Mouse (Mus musculus) liver, postnatal 0 days (tissue): ENCODE data around the gene Bbs9.

Experiments used
- CTCF ChIP-seq: sonication (generic); IDR thresholded peaks from 2 replicates; pipeline ENCODE4 v1.5.1; 2016; ENCODE audit warnings: antibody characterized with exemption, low read depth
- EP300 ChIP-seq: IDR thresholded peaks from 2 replicates; pipeline ENCODE4 v1.6.1; 2016; ENCODE audit warnings: antibody characterized with exemption, low read depth, mild to moderate bottlenecking

DNA sequence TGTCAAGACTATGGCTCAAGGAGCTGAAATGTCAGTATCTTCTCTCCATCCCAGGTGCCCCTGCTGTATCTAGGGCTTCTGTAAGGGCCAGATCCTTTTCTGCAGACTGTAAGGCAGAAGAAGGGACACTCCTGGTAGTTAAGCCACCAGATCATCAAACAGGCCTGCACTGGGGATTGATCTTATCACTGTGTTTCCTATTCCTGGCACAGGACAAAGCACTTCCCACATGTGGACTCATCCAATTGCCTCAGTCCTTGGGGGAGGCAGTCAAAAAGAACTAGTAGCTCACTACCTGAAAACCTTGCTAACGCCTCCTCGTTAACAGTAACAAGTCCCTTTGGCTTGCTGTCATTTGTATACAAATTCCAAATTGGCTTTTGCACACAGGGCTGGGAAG lies 336.4 kb downstream of the Bbs9 start:
- TF ChIP-seq EP300 (no peak), CTCF (no peak)
